Mouse (Mus musculus) intestine, embryonic 14.5 days (tissue): Measurements from ENCODE around the gene Nhsl1. TPM values are rescaled to one million over a fixed set of nuclear protein-coding genes. Genes with fewer than 3 reads are reported as not detected.

ENCODE experiments used
- ATAC-seq: fragments of 200-750 bp; cut with Nextera tagmentation; replicated peaks from 2 replicates; pipeline ENCODE4 v1.8.0; 2017; ENCODE audit warnings: low read depth, moderate number of reproducible peaks, moderate TSS enrichment, moderate library complexity; ENCODE audit not compliant: low FRiP score, low TSS enrichment
- DNase-seq: peaks from one replicate; pipeline ENCODE4 v3.0.0-alpha.2; 2018; ENCODE audit warnings: low spot score
- H3K27ac ChIP-seq: fragments of 300-500 bp; sonication (generic); 2 replicates; pipeline ENCODE4 v1.5.1; 2014; ENCODE audit warnings: low read depth, mild to moderate bottlenecking, control low read depth
- H3K27me3 ChIP-seq: fragments of 300-500 bp; sonication (generic); replicated peaks from 2 replicates; pipeline ENCODE4 v1.6.1; 2014; ENCODE audit warnings: low read length, control low read depth; ENCODE audit not compliant: control insufficient read depth, insufficient read depth
- H3K36me3 ChIP-seq: fragments of 300-500 bp; sonication (generic); 2 replicates; pipeline ENCODE4 v1.6.1; 2014; ENCODE audit warnings: low read length, control low read depth; ENCODE audit not compliant: control insufficient read depth, insufficient read depth
- H3K4me1 ChIP-seq: fragments of 300-500 bp; sonication (generic); replicated peaks from 2 replicates; pipeline ENCODE4 v1.6.1; 2014; ENCODE audit warnings: low read length, control low read depth, mixed read lengths; ENCODE audit not compliant: control insufficient read depth, insufficient read depth
- H3K4me2 ChIP-seq: fragments of 300-500 bp; sonication (generic); 2 replicates; pipeline ENCODE4 v1.6.1; 2014; ENCODE audit warnings: low read length
- H3K4me3 ChIP-seq: fragments of 300-500 bp; sonication (generic); 2 replicates; pipeline ENCODE4 v1.5.1; 2014; ENCODE audit warnings: low read depth, low read length, control low read depth, mixed read lengths
- H3K9ac ChIP-seq: fragments of 300-500 bp; sonication (generic); 2 replicates; pipeline ENCODE4 v1.6.1; 2014; ENCODE audit warnings: mild to moderate bottlenecking, low read length
- H3K9me3 ChIP-seq: fragments of 300-500 bp; sonication (generic); 2 replicates; pipeline ENCODE4 v1.6.1; 2016; ENCODE audit warnings: low read length, control low read depth; ENCODE audit not compliant: control insufficient read depth
- WGBS: fragments of 180-500 bp; shearing (Covaris S2); extraction: QIAGEN DNeasy Blood & Tissue Kit; methylation state at CpG from one replicate; pipeline ENCODE4 v1.1.7; 2014; 5-methylcytosine and 5-hydroxymethylcytosine counted together
- polyA plus RNA-seq: library from polyadenylated mRNA; unstranded; fragments of >200 nt; fragmentation: Nextera tagmentation; extraction: Ambion mirVana; gene quantifications from 2 replicates; pipeline ENCODE4 v1.2.1, GENCODE M21; 2014

The Nhsl1 gene
- polyA plus RNA-seq, 1 experiment from 2014 or later, result 10.6 TPM

- 74% methylated on average over 6 of the region's 6 CpGs for WGBS
- Histone ChIP-seq H3K9me3 (no peaks in the 10 kb centered on the region), H3K9ac (no peak overlapping the region), H3K27ac (no peak overlapping the region), H3K4me2 (no peak overlapping the region), H3K36me3 (no peaks in the 10 kb centered on the region; the same call in 1 of the 2 replicates), H3K27me3 (no peaks in the 10 kb centered on the region), H3K4me3 (no peak overlapping the region), H3K4me1 (no peaks in the 10 kb centered on the region; the same call in 1 of the 2 replicates)
- no peak for ATAC-seq
- DNase-seq, result no peak
These were observed 187.7 kb downstream of the Nhsl1 start for GRCm38 (mm10) chr10:18506501-18506946.

DNA sequence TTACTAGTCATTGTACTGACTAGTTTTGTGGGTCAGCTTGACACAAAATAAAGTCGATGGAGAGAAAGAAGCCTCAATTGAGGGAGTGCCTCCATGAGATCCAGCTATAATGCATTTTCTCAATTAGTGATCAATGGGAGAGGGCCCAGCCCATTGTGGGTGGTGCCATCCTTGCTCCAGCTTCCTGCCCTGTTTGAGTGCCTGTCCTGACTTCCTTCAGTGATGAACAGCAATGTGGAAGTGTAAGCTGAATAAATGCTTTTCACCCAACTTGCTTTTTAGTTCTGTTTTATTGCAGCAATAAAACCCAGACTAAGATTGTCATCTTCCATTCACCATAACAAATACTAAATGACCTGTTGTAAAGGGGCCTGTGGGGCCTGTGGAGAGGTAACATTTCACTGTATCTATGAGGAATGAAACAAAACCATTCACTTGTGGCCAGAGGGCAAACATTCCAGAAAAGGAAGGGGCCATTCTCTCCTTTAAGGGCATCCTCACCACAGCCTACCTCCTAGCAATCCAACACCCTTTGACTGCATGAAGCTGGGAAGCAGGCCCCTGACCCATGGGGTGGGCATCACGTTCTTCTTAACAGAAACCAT is 189.2 kb downstream of the Nhsl1 start:
- peak overlapping the region; percentile 43; the same call in 1 of the 2 replicates for H3K27ac ChIP-seq
- 45% methylated on average over 2 of the region's 2 CpGs for WGBS

DNA sequence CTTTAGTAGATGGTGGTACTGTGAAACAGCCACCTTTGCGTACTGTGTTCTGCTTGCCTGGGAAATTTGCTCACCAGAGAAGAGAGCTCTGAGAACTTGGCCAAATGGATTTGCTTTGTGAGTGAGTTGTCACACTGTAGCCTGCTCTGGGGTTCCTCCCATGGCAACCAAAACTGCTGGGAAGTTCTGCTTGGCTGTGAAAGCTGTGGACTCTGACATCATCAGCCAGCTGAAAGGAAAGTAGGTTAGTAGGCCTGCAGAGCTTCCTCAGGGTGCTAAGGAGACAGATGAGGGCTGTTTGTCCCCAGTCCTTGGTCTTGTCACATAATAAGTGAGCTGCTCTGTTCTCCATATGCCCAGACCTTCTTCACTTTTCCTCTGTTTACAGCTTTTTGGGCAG is 189.8 kb downstream of the Nhsl1 start:
- Histone ChIP-seq H3K27ac (peak overlapping the region; percentile 43; the same call in 1 of the 2 replicates), H3K27me3 (no peaks in the 10 kb centered on the region), H3K36me3 (no peaks in the 10 kb centered on the region; the same call in 1 of the 2 replicates), H3K4me1 (no peaks in the 10 kb centered on the region; the same call in 1 of the 2 replicates), H3K4me3 (no peak overlapping the region), H3K9ac (no peak overlapping the region), H3K9me3 (no peaks in the 10 kb centered on the region), H3K4me2 (no peak overlapping the region)
- peak; percentile 50; the same call in 1 of the 2 replicates for ATAC-seq
- WGBS, result 46% methylated on average over 1 of the region's 1 CpGs
- DNase-seq, result no peak

More for the DNA sequence above, 189.2 kb downstream of the Nhsl1 start:
- H3K36me3 ChIP-seq, result no peaks in the 10 kb centered on the region; the same call in 1 of the 2 replicates
- H3K9ac ChIP-seq, result no peak overlapping the region
- H3K4me2 ChIP-seq, result no peak overlapping the region
- DNase-seq (no peak), ATAC-seq (peak; percentile 76)
- no peaks in the 10 kb centered on the region; the same call in 1 of the 2 replicates for H3K4me1 ChIP-seq
- H3K27me3 ChIP-seq, result no peaks in the 10 kb centered on the region
- H3K4me3 ChIP-seq, result no peak overlapping the region
- H3K9me3 ChIP-seq, result no peaks in the 10 kb centered on the region

DNA sequence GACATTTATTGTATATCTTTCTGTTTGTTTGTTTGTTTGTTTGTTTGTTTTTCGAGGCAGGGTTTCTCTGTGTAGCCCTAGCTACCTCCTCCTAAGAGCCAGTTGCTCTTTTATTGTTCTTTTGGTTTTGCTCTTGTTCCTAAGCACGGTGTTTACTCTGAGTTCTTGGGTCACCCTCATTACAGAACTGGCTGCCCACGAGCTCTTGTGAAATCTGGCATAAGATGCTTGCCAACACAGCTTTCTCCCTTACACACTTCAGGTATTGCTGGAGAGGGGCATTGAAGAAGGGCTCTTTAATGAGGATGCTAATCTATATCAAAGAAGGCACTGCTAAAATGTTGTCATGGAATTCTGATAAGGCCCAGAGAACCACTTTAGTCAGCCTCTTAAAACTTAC is 191.9 kb downstream of the Nhsl1 start:
- DNase-seq (no peak), ATAC-seq (no peak)
- Histone ChIP-seq H3K9me3 (no peaks in the 10 kb centered on the region), H3K4me1 (no peaks in the 10 kb centered on the region; the same call in 1 of the 2 replicates), H3K27me3 (no peaks in the 10 kb centered on the region), H3K4me2 (no peak overlapping the region), H3K27ac (no peak overlapping the region), H3K36me3 (no peaks in the 10 kb centered on the region; the same call in 1 of the 2 replicates), H3K4me3 (no peak overlapping the region), H3K9ac (no peak overlapping the region)
- whole genome bisulfite sequencing, result 78% methylated on average over 3 of the region's 3 CpGs

- no peaks in the 10 kb centered on the region; the same call in 1 of the 2 replicates for H3K4me1 ChIP-seq
- 86% methylated on average over 11 of the region's 11 CpGs for WGBS
- H3K4me2 ChIP-seq, result no peak overlapping the region
- H3K9ac ChIP-seq, result no peak overlapping the region
- no peaks in the 10 kb centered on the region; the same call in none of the 2 replicates for H3K36me3 ChIP-seq
- H3K9me3 ChIP-seq, result no peaks in the 10 kb centered on the region
- H3K27ac ChIP-seq, result no peak overlapping the region
- ATAC-seq (no peak), DNase-seq (no peak)
- H3K27me3 ChIP-seq, result no peaks in the 10 kb centered on the region
- no peak overlapping the region for H3K4me3 ChIP-seq
These were observed 192.7 kb downstream of the Nhsl1 start for GRCm38 (mm10) chr10:18511496-18511895.

- Histone ChIP-seq H3K9me3 (no peaks in the 10 kb centered on the region), H3K4me3 (no peak overlapping the region), H3K36me3 (peaks cover 18% of the 10 kb centered on the region), H3K27ac (no peak overlapping the region), H3K9ac (no peak overlapping the region), H3K27me3 (no peaks in the 10 kb centered on the region), H3K4me2 (no peak overlapping the region), H3K4me1 (no peaks in the 10 kb centered on the region; the same call in 1 of the 2 replicates)
- ATAC-seq (no peak), DNase-seq (no peak)
- WGBS, result 72% methylated on average over 2 of the region's 2 CpGs
These were observed 203.8 kb downstream of the Nhsl1 start for GRCm38 (mm10) chr10:18522556-18522955.

GRCm38 (mm10) chr10:18525311-18525710 is 206.5 kb downstream of the Nhsl1 start:
- Histone ChIP-seq H3K9ac (no peak overlapping the region), H3K36me3 (peaks cover 18% of the 10 kb centered on the region), H3K9me3 (no peaks in the 10 kb centered on the region), H3K4me2 (no peak overlapping the region), H3K27ac (no peak overlapping the region), H3K4me3 (no peak overlapping the region), H3K27me3 (no peaks in the 10 kb centered on the region), H3K4me1 (no peaks in the 10 kb centered on the region; the same call in 1 of the 2 replicates)
- DNase-seq (no peak), ATAC-seq (no peak)
- 86% methylated on average over 15 of the region's 15 CpGs for WGBS

- 44% methylated on average over 9 of the region's 9 CpGs for WGBS
- Histone ChIP-seq H3K27me3 (no peaks in the 10 kb centered on the region), H3K36me3 (peaks cover 18% of the 10 kb centered on the region), H3K9me3 (no peaks in the 10 kb centered on the region), H3K4me2 (no peak overlapping the region), H3K27ac (no peak overlapping the region), H3K9ac (no peak overlapping the region), H3K4me1 (no peaks in the 10 kb centered on the region; the same call in 1 of the 2 replicates), H3K4me3 (no peak overlapping the region)
- ATAC-seq (no peak), DNase-seq (no peak)
These were observed 206.9 kb downstream of the Nhsl1 start for GRCm38 (mm10) chr10:18525726-18526125.
